Mouse (Mus musculus) forebrain, embryonic 12.5 days (tissue): ENCODE results near the gene Tmem251. TPM values are rescaled to one million over a fixed set of nuclear protein-coding genes. Genes with fewer than 3 reads are reported as not detected.

Experiments
- ATAC-seq: fragments of 200-750 bp; cut with Nextera tagmentation; 2 replicates; pipeline ENCODE4 v1.8.0; 2017; ENCODE audit warnings: moderate TSS enrichment; ENCODE audit not compliant: low FRiP score
- H3K27ac ChIP-seq: fragments of 300-500 bp; sonication (generic); 2 replicates; pipeline ENCODE4 v1.5.1; 2016; ENCODE audit warnings: mild to moderate bottlenecking
- H3K27me3 ChIP-seq: fragments of 300-500 bp; sonication (generic); 2 replicates; pipeline ENCODE4 v1.6.1; 2016; ENCODE audit warnings: mild to moderate bottlenecking
- H3K36me3 ChIP-seq: fragments of 300-500 bp; sonication (generic); replicated peaks from 2 replicates; pipeline ENCODE4 v1.6.1; 2016; ENCODE audit warnings: mild to moderate bottlenecking
- H3K4me1 ChIP-seq: fragments of 300-500 bp; sonication (generic); 2 replicates; pipeline ENCODE4 v1.6.1; 2016
- H3K4me2 ChIP-seq: fragments of 300-500 bp; sonication (generic); 2 replicates; pipeline ENCODE4 v1.6.1; 2016; ENCODE audit warnings: mild to moderate bottlenecking, moderate library complexity
- H3K4me3 ChIP-seq: fragments of 300-500 bp; sonication (generic); replicated peaks from 2 replicates; pipeline ENCODE4 v1.5.1; 2016; ENCODE audit warnings: mild to moderate bottlenecking
- H3K9ac ChIP-seq: fragments of 300-500 bp; sonication (generic); 2 replicates; pipeline ENCODE4 v1.6.1; 2016; ENCODE audit warnings: mild to moderate bottlenecking
- H3K9me3 ChIP-seq: fragments of 300-500 bp; sonication (generic); 2 replicates; pipeline ENCODE4 v1.6.1; 2016
- WGBS: fragments of 180-500 bp; shearing (Covaris S2); methylation state at CpG from one replicate; pipeline ENCODE4 v1.1.7; 2016; 5-methylcytosine and 5-hydroxymethylcytosine counted together
- polyA plus RNA-seq: library from polyadenylated mRNA; unstranded; fragments of >200 nt; fragmentation: Nextera tagmentation; extraction: Ambion mirVana; gene quantifications from 2 replicates; pipeline ENCODE4 v1.2.1, GENCODE M21; 2016

Tmem251 gene
- 12.0 and 12.4 TPM in 2 replicates for polyA plus RNA-seq

GRCm38 (mm10) chr12:102743589-102744574 is at the start of gene Tmem251, which contains the start of gene Moap1:
Gene Tmem251, plus strand, starts transcription at chr12:102743762.
Gene Moap1, minus strand, starts transcription at chr12:102743661.
- WGBS, result under 1% methylated on average over 63 of the region's 63 CpGs
- peak; percentile 97 for ATAC-seq
- Histone ChIP-seq H3K27ac (peak within 1 kb of the TSS; percentile 93), H3K4me2 (peak within 1 kb of the TSS; percentile 82), H3K4me1 (peaks cover 21% of the 10 kb centered on the region), H3K4me3 (peak within 1 kb of the TSS; percentile 82), H3K9me3 (no peaks in the 10 kb centered on the region), H3K36me3 (peaks cover 18% of the 10 kb centered on the region; the same call in 1 of the 2 replicates), H3K27me3 (no peaks in the 10 kb centered on the region), H3K9ac (peak within 1 kb of the TSS; percentile 92)

DNA sequence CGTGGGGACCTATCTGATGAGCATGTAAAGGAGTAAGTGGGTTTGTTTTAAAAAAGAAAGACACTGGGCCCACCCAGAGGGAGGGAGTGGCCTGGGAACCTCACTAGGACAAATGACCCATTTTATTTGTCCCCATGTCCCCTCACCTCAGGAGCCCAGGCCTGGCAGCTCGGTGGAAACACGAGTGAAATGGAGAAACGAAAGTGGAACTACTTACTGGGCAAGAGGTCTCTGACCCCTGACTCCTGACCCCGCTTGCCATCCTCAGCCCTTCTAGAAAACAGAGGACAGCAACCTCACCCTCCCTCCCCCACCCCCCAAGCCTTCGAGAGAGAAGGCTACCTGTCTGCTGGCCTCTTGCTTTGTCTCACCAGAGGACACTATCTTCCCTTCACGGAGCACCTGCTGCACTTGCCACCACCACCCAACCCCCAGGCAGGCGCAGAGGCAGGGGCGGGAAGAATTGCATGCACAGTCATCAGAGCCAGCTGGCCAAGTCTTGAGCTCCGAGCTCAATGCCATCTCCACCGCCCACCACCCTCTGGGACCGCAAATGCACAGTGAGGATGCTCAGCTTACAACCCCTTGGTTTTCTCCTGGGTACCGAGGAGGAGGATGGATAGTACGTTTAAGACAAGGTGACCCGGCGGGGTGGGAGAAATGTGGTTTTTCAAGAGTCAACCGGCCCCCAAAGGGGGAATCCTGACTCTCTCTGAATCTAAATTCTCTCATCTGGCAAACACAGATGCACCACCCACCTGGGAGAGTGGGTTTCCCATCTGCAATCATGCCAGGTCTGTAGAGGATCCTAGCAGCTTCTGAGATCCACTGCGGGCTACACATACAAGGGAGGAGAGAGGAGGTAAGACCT is 48.0 kb upstream of the Tmem251 start:
- H3K4me2 ChIP-seq, result no peak overlapping the region
- no peak for ATAC-seq
- 63% methylated on average over 18 of the region's 18 CpGs for WGBS
- no peaks in the 10 kb centered on the region for H3K27me3 ChIP-seq
- no peaks in the 10 kb centered on the region for H3K36me3 ChIP-seq
- H3K4me1 ChIP-seq, result peaks cover 57% of the 10 kb centered on the region
- no peaks in the 10 kb centered on the region for H3K9me3 ChIP-seq
- no peak overlapping the region for H3K27ac ChIP-seq
- 0 out of 2 replicates have a peak overlapping the region, but pooled peaks have one; percentile 12 for H3K9ac ChIP-seq
- no peak overlapping the region for H3K4me3 ChIP-seq

- 89% methylated on average over 14 of the region's 14 CpGs for WGBS
- H3K9ac ChIP-seq, result no peak overlapping the region
- no peak overlapping the region for H3K4me2 ChIP-seq
- H3K4me3 ChIP-seq, result no peak overlapping the region
- peaks cover 59% of the 10 kb centered on the region for H3K4me1 ChIP-seq
- no peak for ATAC-seq
- no peaks in the 10 kb centered on the region for H3K36me3 ChIP-seq
- no peaks in the 10 kb centered on the region for H3K27me3 ChIP-seq
- peak overlapping the region; percentile 88; the same call in 1 of the 2 replicates for H3K27ac ChIP-seq
- no peaks in the 10 kb centered on the region for H3K9me3 ChIP-seq
Measured at GRCm38 (mm10) chr12:102696635-102697354, 46.8 kb upstream of the Tmem251 start.

DNA sequence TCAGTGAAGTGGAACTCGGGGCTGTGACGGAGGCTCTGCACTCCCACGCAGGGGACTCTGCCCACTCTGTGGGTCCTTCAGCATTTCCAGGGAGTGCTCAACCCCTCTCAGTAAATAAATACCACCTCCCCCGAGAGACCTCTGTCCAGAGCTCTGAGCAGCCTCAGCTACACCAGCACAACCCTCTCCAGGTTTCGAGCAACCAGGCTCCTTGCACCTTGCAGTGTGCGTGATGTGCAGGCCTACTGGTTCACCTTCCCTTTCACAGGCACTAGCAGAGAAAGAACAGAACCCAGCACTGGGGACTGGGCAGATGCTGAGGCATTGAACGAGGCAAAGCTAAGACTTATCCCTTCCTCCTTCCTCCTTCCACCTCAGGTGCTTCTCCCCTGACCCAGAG is 46.2 kb upstream of the Tmem251 start:
- ATAC-seq, result no peak
- H3K36me3 ChIP-seq, result no peaks in the 10 kb centered on the region
- 82% methylated on average over 7 of the region's 7 CpGs for WGBS
- H3K4me2 ChIP-seq, result no peak overlapping the region
- no peak overlapping the region for H3K4me3 ChIP-seq
- no peaks in the 10 kb centered on the region for H3K27me3 ChIP-seq
- no peaks in the 10 kb centered on the region for H3K9me3 ChIP-seq
- H3K9ac ChIP-seq, result no peak overlapping the region
- peaks cover 65% of the 10 kb centered on the region for H3K4me1 ChIP-seq
- peak overlapping the region; percentile 88 for H3K27ac ChIP-seq

DNA sequence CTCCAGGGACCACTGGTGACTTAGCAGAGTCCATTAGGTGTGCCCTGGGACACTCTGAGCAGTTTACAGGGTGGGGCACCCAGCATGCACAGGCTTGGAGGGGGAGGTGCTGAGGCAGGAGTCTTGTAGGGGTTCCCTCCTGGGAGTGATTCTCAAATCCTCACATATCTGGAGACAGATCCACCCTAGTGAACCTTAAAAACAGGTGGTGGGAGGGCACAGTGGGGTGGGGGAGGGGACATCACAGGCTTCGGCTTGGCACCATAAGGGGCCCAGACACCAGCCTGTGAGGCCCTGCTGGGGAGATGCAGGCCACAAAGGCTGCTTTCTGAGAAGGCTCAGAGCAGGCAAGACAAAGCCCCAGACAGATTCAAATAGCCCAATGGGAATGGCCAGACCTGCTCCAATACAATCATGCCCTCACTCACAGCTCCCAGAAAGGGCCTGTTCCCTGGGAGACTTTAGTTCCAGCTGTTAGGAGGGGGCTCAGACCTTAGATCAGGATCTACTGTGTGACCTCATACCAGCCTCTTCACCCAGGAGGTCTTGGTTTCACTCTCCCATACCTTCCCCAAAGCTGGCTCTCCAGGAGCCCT is 45.4 kb upstream of the Tmem251 start:
- Histone ChIP-seq H3K4me3 (no peak overlapping the region), H3K4me1 (peaks cover 73% of the 10 kb centered on the region), H3K36me3 (no peaks in the 10 kb centered on the region), H3K27me3 (no peaks in the 10 kb centered on the region), H3K9ac (peak overlapping the region; percentile 44), H3K4me2 (peak overlapping the region; percentile 13), H3K9me3 (no peaks in the 10 kb centered on the region), H3K27ac (peak overlapping the region; percentile 88)
- peak; percentile 68 for ATAC-seq
- 0% methylated on average over 1 of the region's 1 CpGs for WGBS

GRCm38 (mm10) chr12:102699156-102699555 is 44.4 kb upstream of the Tmem251 start:
- Histone ChIP-seq H3K36me3 (no peaks in the 10 kb centered on the region), H3K9me3 (no peaks in the 10 kb centered on the region), H3K4me1 (peaks cover 83% of the 10 kb centered on the region), H3K27ac (peak overlapping the region; percentile 88), H3K9ac (peak overlapping the region; percentile 26; the same call in 1 of the 2 replicates), H3K4me3 (no peak overlapping the region), H3K27me3 (no peaks in the 10 kb centered on the region), H3K4me2 (no peak overlapping the region; the same call in 1 of the 2 replicates)
- no peak for ATAC-seq
- WGBS, result 21% methylated on average over 1 of the region's 1 CpGs

- H3K27me3 ChIP-seq, result no peaks in the 10 kb centered on the region
- no peak for ATAC-seq
- peaks cover 80% of the 10 kb centered on the region for H3K4me1 ChIP-seq
- WGBS, result 50% methylated on average over 12 of the region's 12 CpGs
- no peak overlapping the region for H3K4me3 ChIP-seq
- no peaks in the 10 kb centered on the region for H3K9me3 ChIP-seq
- H3K36me3 ChIP-seq, result no peaks in the 10 kb centered on the region
- no peak overlapping the region for H3K4me2 ChIP-seq
- no peak overlapping the region for H3K27ac ChIP-seq
- no peak overlapping the region for H3K9ac ChIP-seq
Measured at GRCm38 (mm10) chr12:102700453-102700852, 43.1 kb upstream of the Tmem251 start.

DNA sequence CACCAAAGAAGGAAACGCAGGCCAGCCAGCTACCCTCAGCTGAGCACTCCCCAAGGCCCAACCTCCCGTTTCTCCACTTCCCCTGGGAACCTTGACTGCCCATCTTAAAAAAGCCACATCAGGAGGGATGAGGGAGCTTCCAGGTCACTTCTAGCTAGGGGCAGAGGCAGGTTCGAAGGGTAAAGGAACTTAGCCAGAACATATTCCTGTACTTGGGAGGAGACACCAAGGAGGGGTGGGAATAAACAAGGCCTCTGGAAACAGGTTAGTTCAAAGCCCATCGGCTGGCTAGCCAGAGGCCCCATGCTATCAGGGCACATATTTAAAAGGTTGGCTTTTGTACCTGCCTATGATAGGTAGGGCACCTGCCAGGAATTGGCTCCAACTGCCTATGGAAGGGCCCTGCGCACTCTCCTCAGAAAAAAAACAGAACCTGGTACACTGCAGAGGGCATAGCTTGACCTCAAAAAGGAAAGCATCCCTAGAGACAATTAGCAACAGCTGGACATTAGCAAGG is 41.8 kb upstream of the Tmem251 start:
- H3K4me1 ChIP-seq, result peaks cover 76% of the 10 kb centered on the region
- 0 out of 2 replicates have a peak, but pooled peaks cover 4% of the 10 kb centered on the region for H3K27me3 ChIP-seq
- no peak overlapping the region for H3K27ac ChIP-seq
- no peak for ATAC-seq
- no peaks in the 10 kb centered on the region for H3K36me3 ChIP-seq
- no peak overlapping the region for H3K9ac ChIP-seq
- H3K4me2 ChIP-seq, result 0 out of 2 replicates have a peak overlapping the region, but pooled peaks have one; percentile 91
- H3K4me3 ChIP-seq, result no peak overlapping the region
- no peaks in the 10 kb centered on the region for H3K9me3 ChIP-seq
- WGBS, result 92% methylated on average over 5 of the region's 5 CpGs

GRCm38 (mm10) chr12:102702356-102703110 is 41.0 kb upstream of the Tmem251 start:
- Histone ChIP-seq H3K27me3 (0 out of 2 replicates have a peak, but pooled peaks cover 9% of the 10 kb centered on the region), H3K4me2 (peak overlapping the region; percentile 91), H3K9me3 (no peaks in the 10 kb centered on the region), H3K36me3 (no peaks in the 10 kb centered on the region), H3K4me3 (peak overlapping the region; percentile 82), H3K4me1 (peaks cover 68% of the 10 kb centered on the region), H3K27ac (peak overlapping the region; percentile 71), H3K9ac (no peak overlapping the region; the same call in 1 of the 2 replicates)
- no peak for ATAC-seq
- WGBS, result 4% methylated on average over 15 of the region's 15 CpGs

DNA sequence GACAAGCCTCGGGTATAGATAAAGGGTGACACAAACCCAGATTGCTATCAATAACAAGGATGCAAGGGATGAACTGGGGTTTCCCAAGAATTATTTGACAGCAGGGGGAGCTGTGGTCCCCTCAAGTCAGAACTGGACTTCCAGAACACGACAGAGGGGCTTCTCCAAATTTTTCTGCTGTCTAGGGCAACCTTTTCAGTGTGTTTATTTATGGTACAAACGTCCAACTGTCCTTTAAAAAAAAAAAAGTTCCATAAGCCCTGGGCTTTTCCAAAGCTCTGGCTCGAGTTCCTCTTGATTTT is 40.5 kb upstream of the Tmem251 start:
- H3K36me3 ChIP-seq, result no peaks in the 10 kb centered on the region
- no peak for ATAC-seq
- H3K9me3 ChIP-seq, result no peaks in the 10 kb centered on the region
- peak overlapping the region; percentile 83 for H3K9ac ChIP-seq
- peaks cover 63% of the 10 kb centered on the region for H3K4me1 ChIP-seq
- peaks cover 13% of the 10 kb centered on the region; the same call in 1 of the 2 replicates for H3K27me3 ChIP-seq
- peak overlapping the region; percentile 91 for H3K4me2 ChIP-seq
- peak overlapping the region; percentile 82 for H3K4me3 ChIP-seq
- peak overlapping the region; percentile 71 for H3K27ac ChIP-seq
- 5% methylated on average over 4 of the region's 4 CpGs for WGBS
